Mouse (Mus musculus) heart, adult 2 months (tissue): ENCODE results near the gene Aldh3a2. TPM values are rescaled to one million over a fixed set of nuclear protein-coding genes. Genes with fewer than 3 reads are reported as not detected.

Experiments used
- DNase-seq, 2 experiments: peaks; one replicate each; pipeline ENCODE4 v3.0.0; 2021
- H3K27ac ChIP-seq: fragments of 200-600 bp; 2 replicates; pipeline ENCODE4 v1.8.1; 2022
- H3K27me3 ChIP-seq: fragments of 200-500 bp; 2 replicates; pipeline ENCODE4 v1.6.1; 2012; ENCODE audit warnings: mild to moderate bottlenecking, low read length, inconsistent platforms, mixed read lengths; ENCODE audit not compliant: control insufficient read depth, insufficient read depth
- H3K36me3 ChIP-seq: fragments of 200-500 bp; 2 replicates; pipeline ENCODE4 v1.6.1; 2012; ENCODE audit warnings: low read length, inconsistent platforms; ENCODE audit not compliant: control insufficient read depth, insufficient read depth
- H3K4me1 ChIP-seq: fragments of 200-500 bp; 2 replicates; pipeline ENCODE4 v1.6.1; 2011; ENCODE audit warnings: low read length; ENCODE audit not compliant: control insufficient read depth, insufficient read depth
- H3K4me3 ChIP-seq: fragments of 200-600 bp; 2 replicates; pipeline ENCODE4 v1.8.1; 2022
- H3K79me2 ChIP-seq: fragments of 200-500 bp; replicated peaks from 2 replicates; pipeline ENCODE4 v1.6.1; 2012; ENCODE audit warnings: mild to moderate bottlenecking, inconsistent platforms, low read length, moderate library complexity, mixed read lengths; ENCODE audit not compliant: control insufficient read depth, insufficient read depth
- H3K9ac ChIP-seq: fragments of 200-500 bp; 2 replicates; pipeline ENCODE4 v1.6.1; 2012; ENCODE audit warnings: low read depth, mild to moderate bottlenecking, control low read depth, inconsistent platforms, low read length, mixed read lengths
- CTCF ChIP-seq: fragments of 200-600 bp; IDR thresholded peaks from 2 replicates; pipeline ENCODE4 v1.8.1; 2022; ENCODE audit warnings: antibody characterized with exemption, mild to moderate bottlenecking, moderate library complexity
- EP300 ChIP-seq: fragments of 200-500 bp; IDR thresholded peaks from 2 replicates; pipeline ENCODE4 v1.6.1; 2011; ENCODE audit warnings: low read depth, low read length, control low read depth; ENCODE audit not compliant: insufficient read depth
- POLR2A ChIP-seq: fragments of 200-500 bp; IDR thresholded peaks from 2 replicates; pipeline ENCODE4 v1.6.1; 2011; ENCODE audit warnings: mild to moderate bottlenecking, low read depth, low read length, control low read depth; ENCODE audit not compliant: insufficient read depth
- WGBS: fragments of 180-500 bp; shearing (Covaris S2); methylation state at CpG from one replicate; pipeline ENCODE4 v1.1.7; 2018; 5-methylcytosine and 5-hydroxymethylcytosine counted together
- intact Hi-C: fragments of 180-260 bp; cut with DNase I; formaldehyde crosslinking; loops from one replicate; pipeline ENCODE4 v1.15.1; 2025
- polyA plus RNA-seq: library from polyadenylated mRNA; depleted of rRNA; stranded (reverse); fragments of >200 nt; gene quantifications from 2 replicates; pipeline ENCODE4 v1.2.3, GENCODE M21; 2012
- total RNA-seq, 2 experiments: library from RNA; stranded (reverse); gene quantifications; 2 replicates each; pipeline ENCODE4 v1.2.3; 2021

The Aldh3a2 gene
- total and polyA plus RNA-seq, 3 experiments, result 26.2 to 36.4 (median 33.8) TPM

DNA sequence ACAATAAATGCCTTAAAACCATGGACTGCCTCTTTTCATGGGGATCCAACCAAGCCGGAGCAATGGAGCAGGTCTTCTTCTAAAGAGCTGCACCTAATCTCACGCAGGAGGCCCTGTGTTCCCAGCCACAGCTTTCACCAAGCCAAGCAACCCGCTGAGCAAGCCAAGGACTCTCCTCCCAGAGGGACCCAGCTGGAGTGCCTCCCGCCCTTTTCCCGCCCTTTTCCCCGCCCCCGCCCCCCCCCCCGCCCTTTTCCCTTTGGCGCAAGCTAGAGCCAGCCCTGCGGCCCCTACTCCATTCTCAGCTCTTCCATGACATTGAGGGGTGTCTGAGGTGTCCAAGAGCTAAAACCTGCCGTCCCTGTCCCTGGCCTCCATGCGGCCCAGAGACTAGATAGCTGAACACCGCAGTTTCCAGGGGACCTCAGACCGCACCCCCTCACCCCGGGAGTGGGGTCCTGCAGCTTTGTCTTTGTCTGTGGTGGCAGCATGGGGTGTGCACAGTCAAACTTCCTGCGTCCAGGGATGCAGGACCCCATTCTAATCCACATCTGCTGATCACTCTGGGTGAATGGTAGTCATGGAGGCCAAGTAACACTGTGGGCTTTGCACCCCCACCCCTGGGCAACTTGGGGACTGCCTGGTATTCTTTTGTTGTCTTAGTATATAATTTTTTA is 33.6 kb upstream of the Aldh3a2 start:
- Histone ChIP-seq H3K4me3 (no peak overlapping the region), H3K27me3 (no peaks in the 10 kb centered on the region), H3K27ac (peak overlapping the region; percentile 44; the same call in 1 of the 2 replicates), H3K36me3 (peaks cover 3% of the 10 kb centered on the region), H3K9ac (peak overlapping the region; percentile 69), H3K4me1 (peaks cover 7% of the 10 kb centered on the region), H3K79me2 (no peaks in the 10 kb centered on the region)
- TF ChIP-seq CTCF (no peak), POLR2A (peak; percentile 29; the same call in 1 of the 2 replicates)
- intact Hi-C loops, result loop anchor here (5.0 kb wide), 1 partner anchor 34 kb away; the partner anchor contains the start of gene Aldh3a2
- 22% methylated on average over 14 of the region's 16 CpGs for WGBS
- peak; percentile 44 to 52 for DNase-seq

DNA sequence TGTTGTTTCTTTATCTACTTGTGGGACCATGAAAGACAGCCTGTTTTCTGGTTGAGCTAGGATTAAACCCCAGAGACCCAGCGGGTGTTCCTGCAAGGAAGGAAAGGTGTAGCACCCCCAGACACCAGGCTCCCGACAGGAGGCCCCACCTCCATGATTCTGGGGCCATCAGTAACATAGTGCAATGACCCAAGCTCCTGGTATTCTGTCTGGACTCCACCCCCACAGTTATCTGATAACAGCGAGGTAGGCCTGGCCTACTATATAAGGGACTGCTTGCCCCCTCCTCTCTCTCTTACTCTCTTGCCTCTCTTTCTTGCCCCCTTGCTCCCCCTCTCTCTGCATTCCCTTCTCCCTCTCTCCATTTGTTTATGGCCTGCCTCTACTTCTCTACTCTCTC is 32.9 kb upstream of the Aldh3a2 start:
- H3K27me3 ChIP-seq, result no peaks in the 10 kb centered on the region
- TF ChIP-seq EP300 (no peak), POLR2A (no peak), CTCF (no peak)
- WGBS, result 50% methylated on average over 3 of the region's 3 CpGs
- no peak overlapping the region for H3K4me3 ChIP-seq
- intact Hi-C loops, result loop anchor here (5.0 kb wide), 1 partner anchor 33 kb away; the partner anchor contains the start of gene Aldh3a2
- H3K36me3 ChIP-seq, result peaks cover 3% of the 10 kb centered on the region
- H3K9ac ChIP-seq, result peak overlapping the region; percentile 44; the same call in 1 of the 2 replicates
- H3K27ac ChIP-seq, result no peak overlapping the region; the same call in 1 of the 2 replicates
- H3K4me1 ChIP-seq, result peaks cover 7% of the 10 kb centered on the region
- DNase-seq, result no peak
- H3K79me2 ChIP-seq, result no peaks in the 10 kb centered on the region

DNA sequence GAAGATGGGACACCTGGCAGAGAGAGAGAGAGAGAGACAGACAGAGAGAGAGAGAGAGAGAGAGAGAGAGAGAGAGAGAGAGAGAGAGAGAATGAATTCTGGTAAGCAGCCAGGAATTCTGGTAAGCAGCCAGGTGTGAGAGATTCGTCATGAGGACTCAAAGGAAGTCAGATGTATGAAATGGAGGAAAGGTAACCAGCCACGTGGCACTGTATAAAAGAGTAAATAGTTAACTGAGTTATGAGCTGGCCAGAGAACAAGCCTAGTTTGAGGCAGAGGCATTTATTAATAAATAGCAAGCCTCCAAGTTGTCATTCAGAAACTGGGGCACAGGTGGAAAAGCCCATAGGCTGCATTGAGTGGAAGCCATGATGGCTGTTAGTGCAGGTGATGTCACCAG is 30.6 kb upstream of the Aldh3a2 start:
- Histone ChIP-seq H3K4me1 (peaks cover 9% of the 10 kb centered on the region), H3K4me3 (no peak overlapping the region), H3K36me3 (peaks cover 3% of the 10 kb centered on the region), H3K9ac (no peak overlapping the region; the same call in 1 of the 2 replicates), H3K79me2 (no peaks in the 10 kb centered on the region), H3K27ac (no peak overlapping the region), H3K27me3 (no peaks in the 10 kb centered on the region)
- no peak for DNase-seq
- intact Hi-C loops, result no loop called here
- WGBS, result 42% methylated on average over 2 of the region's 2 CpGs
- TF ChIP-seq EP300 (no peak), CTCF (no peak), POLR2A (no peak)

DNA sequence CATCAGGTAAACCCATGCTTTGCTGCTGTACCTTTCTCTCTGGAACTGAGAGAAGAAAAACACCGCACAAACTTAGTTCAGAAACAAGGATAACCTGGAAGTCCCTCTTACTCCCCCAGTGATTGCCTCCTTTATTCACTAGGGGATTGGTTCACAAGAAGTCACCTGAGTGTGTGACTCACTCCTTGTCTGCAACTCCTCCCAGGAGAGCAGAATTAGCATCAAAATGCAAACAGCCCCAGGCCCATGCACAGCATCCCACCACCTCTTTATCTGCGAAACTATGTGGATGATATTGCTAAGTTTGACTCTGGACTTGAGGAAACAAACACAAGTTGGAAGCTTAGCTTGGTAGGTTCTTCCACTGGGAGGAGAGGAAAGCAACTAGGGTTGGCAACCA is 30.1 kb upstream of the Aldh3a2 start:
- H3K4me3 ChIP-seq, result no peak overlapping the region
- no peak overlapping the region for H3K27ac ChIP-seq
- WGBS, result 90% methylated on average over 2 of the region's 2 CpGs
- no peak for DNase-seq
- H3K79me2 ChIP-seq, result no peaks in the 10 kb centered on the region
- H3K4me1 ChIP-seq, result peaks cover 9% of the 10 kb centered on the region
- intact Hi-C loops, result no loop called here
- no peak overlapping the region for H3K9ac ChIP-seq
- H3K36me3 ChIP-seq, result peaks cover 3% of the 10 kb centered on the region
- TF ChIP-seq CTCF (no peak), EP300 (no peak), POLR2A (no peak)
- no peaks in the 10 kb centered on the region for H3K27me3 ChIP-seq

DNA sequence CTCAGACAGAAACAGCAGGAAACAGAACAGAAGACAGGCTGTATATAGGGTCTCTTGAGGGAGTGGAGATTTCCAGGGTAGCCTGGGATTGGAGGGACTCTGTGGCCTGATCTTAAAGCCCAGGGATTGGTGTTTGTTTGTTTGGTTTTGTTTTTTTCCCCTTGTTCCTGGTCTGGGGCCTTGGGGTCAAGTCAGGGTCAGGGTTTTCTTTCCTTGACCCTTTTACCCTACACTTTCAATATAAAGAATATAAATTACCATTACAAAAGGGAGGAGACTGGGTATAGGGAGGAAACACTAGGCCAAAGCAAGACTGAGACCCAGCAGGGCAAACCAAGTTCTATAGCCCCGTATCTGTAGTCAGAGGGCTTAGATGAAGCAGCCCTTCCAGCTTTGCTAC is 29.3 kb upstream of the Aldh3a2 start:
- Histone ChIP-seq H3K4me3 (no peak overlapping the region), H3K36me3 (peaks cover 3% of the 10 kb centered on the region), H3K27ac (no peak overlapping the region), H3K79me2 (no peaks in the 10 kb centered on the region), H3K4me1 (peaks cover 9% of the 10 kb centered on the region), H3K27me3 (no peaks in the 10 kb centered on the region), H3K9ac (no peak overlapping the region)
- intact Hi-C loops, result no loop called here
- TF ChIP-seq POLR2A (no peak), CTCF (no peak), EP300 (no peak)
- WGBS, result 87% methylated on average over 1 of the region's 1 CpGs
- DNase-seq, result no peak

DNA sequence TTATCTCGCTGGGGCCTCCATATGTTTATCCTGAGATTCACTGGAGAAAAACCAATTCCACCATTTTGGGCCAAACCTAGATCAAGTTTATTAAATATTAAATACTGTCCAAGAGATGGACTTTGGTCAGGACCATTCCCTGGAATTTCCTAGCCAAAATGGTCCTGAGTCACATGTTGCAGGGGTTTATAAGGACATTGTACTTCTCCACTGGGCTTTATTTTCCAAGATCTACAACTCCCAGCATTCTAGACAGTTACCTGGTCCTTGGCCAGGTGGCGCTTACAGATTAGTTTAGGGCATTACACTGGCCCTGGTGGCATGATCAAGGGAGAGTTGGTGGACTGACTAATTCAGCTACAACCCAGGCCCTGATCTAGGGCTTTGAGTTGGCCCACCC is 28.3 kb upstream of the Aldh3a2 start:
- H3K9ac ChIP-seq, result no peak overlapping the region
- no peaks in the 10 kb centered on the region for H3K27me3 ChIP-seq
- peaks cover 4% of the 10 kb centered on the region for H3K4me1 ChIP-seq
- DNase-seq, result no peak
- WGBS, result 94% methylated on average over 2 of the region's 2 CpGs
- H3K36me3 ChIP-seq, result peaks cover 3% of the 10 kb centered on the region
- H3K27ac ChIP-seq, result no peak overlapping the region
- H3K4me3 ChIP-seq, result no peak overlapping the region
- TF ChIP-seq POLR2A, result no peak
- TF ChIP-seq EP300, result no peak
- no peak for TF ChIP-seq CTCF
- H3K79me2 ChIP-seq, result no peaks in the 10 kb centered on the region
- intact Hi-C loops, result no loop called here
